Mouse (Mus musculus): ENCODE data around the gene Sval3. TPM values are rescaled to one million over a fixed set of nuclear protein-coding genes. Genes with fewer than 3 reads are reported as not detected.

Gene Sval3
- polyA plus RNA-seq (2015; fragmentation: Nextera tagmentation; extraction: Ambion mirVana) = not detected in 2 replicates

DNA sequence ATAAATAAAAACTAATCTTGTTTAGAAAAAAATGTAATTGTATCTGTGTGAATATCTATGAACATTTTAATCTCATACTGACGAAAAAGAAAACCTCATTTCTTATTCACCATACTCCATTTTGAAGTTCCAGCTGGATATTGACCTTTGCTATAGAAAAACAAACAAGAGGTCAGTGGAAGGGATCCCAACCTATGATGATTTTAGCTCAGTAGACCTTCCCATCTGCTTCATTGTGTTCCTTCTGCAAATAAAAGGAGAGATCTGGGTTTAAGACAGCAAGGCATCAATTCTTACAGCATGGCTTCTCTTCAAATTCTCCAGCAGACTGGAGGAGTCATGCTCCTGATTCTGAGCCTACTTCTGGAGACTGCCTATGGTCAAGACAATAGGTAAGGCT is at the start of gene Sval3:
Gene Sval3 (plus strand): TSS at position 301 of the 400 bp plus-strand sequence.
- ATAC-seq (replicated peaks; ENCODE audit: low FRiP score, low read depth) (no peak), DNase-seq (ENCODE audit: low spot score) (no peak)
- WGBS = 83% methylated on average over 1 of the region's 1 CpGs
- no peaks in the 10 kb centered on the region for H3K27me3 ChIP-seq (ENCODE audit: insufficient read depth, low read length)
- no peak within 1 kb of the TSS for H3K9ac ChIP-seq (ENCODE audit: low read depth, low read length)
- no peak for TF ChIP-seq CTCF (IDR thresholded peaks at IDR 0.05; ENCODE audit: low read depth)
- H3K4me3 ChIP-seq (replicated peaks; ENCODE audit: low read depth, low read length) = no peak within 1 kb of the TSS
- no peaks in the 10 kb centered on the region for H3K4me1 ChIP-seq (replicated peaks; ENCODE audit: insufficient read depth, low read length)
- no peak within 1 kb of the TSS for H3K4me2 ChIP-seq (ENCODE audit: low read length)
- H3K9me3 ChIP-seq (replicated peaks; ENCODE audit: low read length) = no peaks in the 10 kb centered on the region
- no peak within 1 kb of the TSS for H3K27ac ChIP-seq
- H3K36me3 ChIP-seq (ENCODE audit: insufficient read depth, low read length) = no peaks in the 10 kb centered on the region

GRCm38 (mm10) chr6:41951330-41951729 is 16.6 kb upstream of the Sval3 start, which contains the start of gene Sval1:
Gene Sval1, plus strand, starts transcription at chr6:41951630.
- Histone ChIP-seq H3K9me3 (replicated peaks; ENCODE audit: low read length) (no peaks in the 10 kb centered on the region), H3K9ac (ENCODE audit: low read depth, low read length) (no peak within 1 kb of the TSS), H3K4me1 (replicated peaks; ENCODE audit: insufficient read depth, low read length) (no peaks in the 10 kb centered on the region), H3K4me2 (ENCODE audit: low read length) (no peak within 1 kb of the TSS), H3K27me3 (ENCODE audit: insufficient read depth, low read length) (no peaks in the 10 kb centered on the region), H3K36me3 (ENCODE audit: insufficient read depth, low read length) (no peaks in the 10 kb centered on the region), H3K4me3 (replicated peaks; ENCODE audit: low read depth, low read length) (no peak within 1 kb of the TSS), H3K27ac (no peak within 1 kb of the TSS)
- DNase-seq (ENCODE audit: low spot score) (no peak), ATAC-seq (replicated peaks; ENCODE audit: low FRiP score, low read depth) (no peak)
- TF ChIP-seq CTCF (IDR thresholded peaks at IDR 0.05; ENCODE audit: low read depth) = no peak
- WGBS = 46% methylated on average over 1 of the region's 1 CpGs

Other genes starting within 250 kb of the Sval3 start
- not detected in 2 replicates for gene Olfr459, start 193.0 kb upstream of the Sval3 start, polyA plus RNA-seq (2015; fragmentation: Nextera tagmentation; extraction: Ambion mirVana)
- gene Pip, start 120.6 kb upstream of the Sval3 start, polyA plus RNA-seq (2015; fragmentation: Nextera tagmentation; extraction: Ambion mirVana) = not detected in 2 replicates
- gene Sval2, start 115.2 kb upstream of the Sval3 start, polyA plus RNA-seq (2015; fragmentation: Nextera tagmentation; extraction: Ambion mirVana) = not detected in 2 replicates
- gene Sval1, start 16.5 kb upstream of the Sval3 start, polyA plus RNA-seq (2015; fragmentation: Nextera tagmentation; extraction: Ambion mirVana) = not detected in 2 replicates
- not detected in 2 replicates for gene Sva, start 70.3 kb downstream of the Sval3 start, polyA plus RNA-seq (2015; fragmentation: Nextera tagmentation; extraction: Ambion mirVana)
- gene Tas2r139, start 172.8 kb downstream of the Sval3 start, polyA plus RNA-seq (2015; fragmentation: Nextera tagmentation; extraction: Ambion mirVana) = not detected in 2 replicates
- not detected in 2 replicates for gene Tas2r144, start 247.2 kb downstream of the Sval3 start, polyA plus RNA-seq (2015; fragmentation: Nextera tagmentation; extraction: Ambion mirVana)

All from kidney, postnatal 0 days (tissue).